Mouse (Mus musculus) stomach, postnatal 0 days (tissue): Measurements from ENCODE around the gene Bach2. TPM values are rescaled to one million over a fixed set of nuclear protein-coding genes. Genes with fewer than 3 reads are reported as not detected.

Experiments
- ATAC-seq: fragments of 200-750 bp; cut with Nextera tagmentation; 2 replicates; pipeline ENCODE4 v1.8.0; 2017; ENCODE audit not compliant: low FRiP score, low TSS enrichment
- DNase-seq: peaks from one replicate; pipeline ENCODE4 v3.0.0-alpha.2; 2016; ENCODE audit warnings: low spot score
- H3K27ac ChIP-seq: fragments of 300-500 bp; sonication (generic); replicated peaks from 2 replicates; pipeline ENCODE4 v1.5.1; 2014; ENCODE audit warnings: mild to moderate bottlenecking, control low read depth
- H3K27me3 ChIP-seq: fragments of 300-500 bp; sonication (generic); 2 replicates; pipeline ENCODE4 v1.6.1; 2014; ENCODE audit warnings: low read length; ENCODE audit not compliant: control insufficient read depth, insufficient read depth
- H3K36me3 ChIP-seq: fragments of 300-500 bp; sonication (generic); 2 replicates; pipeline ENCODE4 v1.6.1; 2014; ENCODE audit warnings: low read length, mixed read lengths; ENCODE audit not compliant: control insufficient read depth, insufficient read depth
- H3K4me1 ChIP-seq: fragments of 300-500 bp; sonication (generic); replicated peaks from 2 replicates; pipeline ENCODE4 v1.6.1; 2014; ENCODE audit warnings: antibody characterized with exemption; ENCODE audit not compliant: control insufficient read depth, insufficient read depth
- H3K4me2 ChIP-seq: fragments of 300-500 bp; sonication (generic); replicated peaks from 2 replicates; pipeline ENCODE4 v1.6.1; 2014; ENCODE audit warnings: low read depth, mild to moderate bottlenecking, control low read depth, moderate library complexity
- H3K4me3 ChIP-seq: fragments of 300-500 bp; sonication (generic); 2 replicates; pipeline ENCODE4 v1.5.1; 2014; ENCODE audit warnings: low read depth, low read length, control low read depth
- H3K9ac ChIP-seq: fragments of 300-500 bp; sonication (generic); 2 replicates; pipeline ENCODE4 v1.6.1; 2014; ENCODE audit warnings: mild to moderate bottlenecking, low read length, control low read depth, mixed read lengths
- H3K9me3 ChIP-seq: fragments of 300-500 bp; sonication (generic); 2 replicates; pipeline ENCODE4 v1.6.1; 2016; ENCODE audit warnings: low read length; ENCODE audit not compliant: control insufficient read depth
- CTCF ChIP-seq: IDR thresholded peaks from 2 replicates; pipeline ENCODE4 v1.5.1; 2016; ENCODE audit warnings: antibody characterized with exemption, low read depth, mild to moderate bottlenecking, moderate library complexity
- EP300 ChIP-seq: optimal IDR thresholded peaks from 2 replicates; pipeline ENCODE3; 2016; ENCODE audit warnings: antibody characterized with exemption
- WGBS: fragments of 180-500 bp; shearing (Covaris S2); extraction: QIAGEN DNeasy Blood & Tissue Kit; methylation state at CpG from one replicate; pipeline ENCODE4 v1.1.7; 2014; 5-methylcytosine and 5-hydroxymethylcytosine counted together
- polyA plus RNA-seq: library from polyadenylated mRNA; unstranded; fragments of >200 nt; fragmentation: Nextera tagmentation; extraction: Ambion mirVana; gene quantifications from 2 replicates; pipeline ENCODE4 v1.2.1, GENCODE M21; 2015

Gene Bach2
- polyA plus RNA-seq, 1 experiment from 2014 or later = 1.9 TPM

DNA sequence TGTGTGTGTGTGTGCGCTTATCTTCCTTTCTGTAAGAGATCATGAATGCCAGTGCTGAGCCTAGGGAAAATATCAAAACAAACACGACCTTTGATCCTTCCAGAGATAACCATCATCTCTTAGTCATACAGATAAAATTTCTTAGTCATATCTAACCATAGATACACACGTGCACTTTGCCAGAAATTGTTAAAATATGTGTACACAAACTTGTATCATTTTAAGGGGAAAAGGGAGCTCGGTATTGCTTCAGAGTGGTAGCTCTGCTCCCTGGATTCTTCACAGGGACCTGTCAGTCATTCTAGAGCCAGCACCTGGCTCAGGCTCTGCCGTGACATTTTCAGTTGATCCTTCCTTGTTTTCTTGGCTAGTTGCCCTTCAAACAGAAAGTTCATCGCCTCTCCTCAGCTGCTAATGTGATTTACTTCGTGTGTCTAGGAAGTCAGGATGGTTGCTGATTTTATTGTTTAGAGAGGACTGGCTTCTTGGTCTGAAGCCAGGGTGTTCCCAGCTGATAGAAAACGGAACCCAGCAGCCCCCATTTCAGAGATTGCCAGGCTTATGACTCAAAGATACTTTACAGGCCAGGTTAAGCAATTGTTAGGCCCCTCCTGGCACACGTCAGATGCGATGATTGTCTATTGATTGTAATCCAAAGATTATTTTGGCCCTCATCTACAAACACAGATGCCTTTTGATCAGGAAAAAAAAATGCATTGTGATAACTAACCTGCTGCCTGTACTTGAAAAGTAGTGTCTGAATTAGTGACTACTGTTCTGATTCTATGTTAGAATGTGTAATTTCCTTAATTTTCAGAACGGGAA, 49.6 kb downstream of the Bach2 start:
- peaks cover 2% of the 10 kb centered on the region; the same call in 1 of the 2 replicates for H3K4me1 ChIP-seq
- TF ChIP-seq EP300 (no peak), CTCF (no peak)
- no peak for DNase-seq
- no peak overlapping the region for H3K9ac ChIP-seq
- peak; percentile 53; the same call in 1 of the 2 replicates for ATAC-seq
- no peaks in the 10 kb centered on the region for H3K27me3 ChIP-seq
- H3K27ac ChIP-seq = no peak overlapping the region; the same call in 1 of the 2 replicates
- H3K4me3 ChIP-seq = no peak overlapping the region
- H3K4me2 ChIP-seq = no peak overlapping the region
- 16% methylated on average over 11 of the region's 11 CpGs for WGBS
- H3K36me3 ChIP-seq = no peaks in the 10 kb centered on the region
- no peaks in the 10 kb centered on the region for H3K9me3 ChIP-seq

DNA sequence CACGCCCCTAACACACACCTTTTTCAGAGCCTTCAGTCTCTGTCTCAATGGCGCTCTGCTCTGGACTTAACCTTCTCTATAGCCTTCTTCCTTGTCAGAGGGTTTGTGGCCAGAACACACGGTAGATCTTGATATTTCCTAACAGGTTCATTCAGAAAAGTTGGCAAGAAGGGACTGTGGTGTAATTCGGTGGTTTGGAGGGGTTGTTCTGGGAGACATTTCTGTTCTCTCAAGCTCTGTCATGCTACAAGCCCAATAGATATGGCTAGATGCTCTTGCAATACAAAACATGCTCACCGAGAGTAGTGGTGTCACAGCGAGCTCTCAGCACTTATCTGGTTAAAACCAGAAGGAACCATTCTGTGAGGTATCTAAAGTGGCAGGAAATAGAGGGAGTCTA, 51.2 kb downstream of the Bach2 start:
- Histone ChIP-seq H3K27me3 (no peaks in the 10 kb centered on the region), H3K9ac (no peak overlapping the region), H3K4me2 (no peak overlapping the region), H3K9me3 (no peaks in the 10 kb centered on the region), H3K27ac (no peak overlapping the region), H3K36me3 (no peaks in the 10 kb centered on the region), H3K4me1 (peaks cover 2% of the 10 kb centered on the region; the same call in 1 of the 2 replicates), H3K4me3 (no peak overlapping the region)
- ATAC-seq (no peak), DNase-seq (no peak)
- WGBS = 72% methylated on average over 6 of the region's 6 CpGs
- TF ChIP-seq CTCF = no peak

DNA sequence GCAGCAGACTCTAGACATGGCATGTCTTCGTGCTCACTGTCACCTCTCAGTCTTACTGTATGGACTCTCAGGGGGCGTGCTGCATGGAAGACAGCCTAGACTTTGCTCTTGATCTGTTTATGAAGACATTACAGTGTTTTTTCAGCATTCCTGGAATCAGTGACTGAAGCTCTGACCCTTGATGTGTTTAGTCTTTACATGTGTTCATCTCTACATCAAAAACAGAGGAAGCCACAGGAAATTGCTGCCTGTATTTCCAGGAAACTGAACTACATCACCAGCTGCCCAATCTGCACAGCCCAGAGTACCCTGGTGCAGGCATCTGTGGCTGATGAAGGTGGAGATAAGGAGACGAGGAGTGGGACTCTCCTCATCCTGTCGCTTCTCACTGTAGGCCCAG, 52.8 kb downstream of the Bach2 start:
- 85% methylated on average over 4 of the region's 4 CpGs for WGBS
- no peak for ATAC-seq
- no peak overlapping the region for H3K27ac ChIP-seq
- no peak overlapping the region for H3K9ac ChIP-seq
- no peaks in the 10 kb centered on the region for H3K36me3 ChIP-seq
- no peaks in the 10 kb centered on the region for H3K9me3 ChIP-seq
- no peak for DNase-seq
- H3K4me3 ChIP-seq = no peak overlapping the region
- H3K4me1 ChIP-seq = peaks cover 2% of the 10 kb centered on the region; the same call in 1 of the 2 replicates
- no peak overlapping the region for H3K4me2 ChIP-seq
- no peak for TF ChIP-seq CTCF
- no peak for TF ChIP-seq EP300
- no peaks in the 10 kb centered on the region for H3K27me3 ChIP-seq

DNA sequence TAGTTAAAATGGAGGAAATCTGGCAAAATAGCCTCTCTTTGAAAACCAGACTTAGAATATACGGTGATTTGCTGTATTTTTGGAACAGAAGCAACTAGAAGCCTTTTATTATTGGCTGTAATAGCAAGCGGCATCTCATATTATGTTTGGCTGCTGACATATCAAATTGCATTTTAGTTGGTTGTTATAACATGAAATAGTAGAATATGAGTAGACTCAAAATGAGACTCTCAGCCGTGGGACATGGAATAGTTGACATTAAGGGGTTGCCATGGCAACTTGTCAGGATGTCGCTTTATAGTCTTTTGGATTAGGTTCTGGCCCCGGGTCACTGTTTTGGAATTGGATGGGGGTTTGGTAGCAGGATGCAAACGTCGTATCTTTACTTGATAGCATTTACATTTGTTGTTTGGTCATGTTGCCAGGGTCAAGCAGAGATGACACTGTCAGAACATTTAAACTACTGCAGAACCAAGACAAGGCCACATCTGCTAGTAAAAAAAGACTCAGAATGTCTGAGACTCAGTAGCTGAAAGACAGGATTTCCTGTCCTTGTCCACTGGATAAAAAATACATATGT, 55.2 kb downstream of the Bach2 start:
- H3K4me2 ChIP-seq = no peak overlapping the region

DNA sequence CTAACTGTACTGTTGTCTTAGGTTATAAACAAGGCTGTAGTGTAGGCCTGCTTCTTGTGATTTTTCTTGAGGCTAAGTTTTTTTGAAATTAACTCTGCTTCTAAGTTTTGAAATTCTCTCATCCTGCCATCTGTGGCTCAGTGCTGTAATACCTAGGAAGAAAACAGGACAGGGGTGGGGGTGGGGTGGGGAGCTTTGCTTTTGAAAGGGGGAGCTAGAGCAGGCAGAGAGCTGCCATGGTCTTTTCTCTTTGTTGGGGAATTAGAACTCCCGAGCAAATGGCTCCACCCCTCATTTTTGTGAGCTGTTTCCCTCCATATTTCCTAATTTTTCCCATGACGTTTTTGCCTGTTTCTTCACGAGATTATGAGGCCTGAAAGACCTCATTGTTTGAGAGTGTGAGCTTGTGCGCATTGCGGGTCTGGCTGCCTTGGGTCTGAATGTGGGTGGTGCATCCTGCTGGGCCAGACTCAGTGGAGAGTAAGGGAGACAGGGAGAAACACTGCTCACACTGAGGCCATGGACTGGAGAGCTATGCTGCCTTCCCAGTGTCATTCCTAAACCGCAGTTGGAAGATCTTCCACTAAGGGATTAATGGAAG, 58.6 kb downstream of the Bach2 start:
- Histone ChIP-seq H3K4me2 (no peak overlapping the region), H3K27ac (no peak overlapping the region), H3K9me3 (no peaks in the 10 kb centered on the region), H3K9ac (no peak overlapping the region), H3K4me1 (no peaks in the 10 kb centered on the region), H3K36me3 (no peaks in the 10 kb centered on the region), H3K27me3 (no peaks in the 10 kb centered on the region), H3K4me3 (no peak overlapping the region)
- 28% methylated on average over 6 of the region's 6 CpGs for WGBS
- TF ChIP-seq CTCF (no peak), EP300 (no peak)
- DNase-seq (no peak), ATAC-seq (no peak; the same call in 1 of the 2 replicates)

More for the DNA sequence above, 55.2 kb downstream of the Bach2 start:
- ATAC-seq (no peak), DNase-seq (no peak)
- no peak for TF ChIP-seq EP300
- Histone ChIP-seq H3K27ac (no peak overlapping the region), H3K4me1 (0 out of 2 replicates have a peak, but pooled peaks cover 2% of the 10 kb centered on the region), H3K4me3 (no peak overlapping the region), H3K9ac (no peak overlapping the region), H3K9me3 (no peaks in the 10 kb centered on the region), H3K36me3 (no peaks in the 10 kb centered on the region), H3K27me3 (no peaks in the 10 kb centered on the region)
- WGBS = 59% methylated on average over 7 of the region's 7 CpGs

DNA sequence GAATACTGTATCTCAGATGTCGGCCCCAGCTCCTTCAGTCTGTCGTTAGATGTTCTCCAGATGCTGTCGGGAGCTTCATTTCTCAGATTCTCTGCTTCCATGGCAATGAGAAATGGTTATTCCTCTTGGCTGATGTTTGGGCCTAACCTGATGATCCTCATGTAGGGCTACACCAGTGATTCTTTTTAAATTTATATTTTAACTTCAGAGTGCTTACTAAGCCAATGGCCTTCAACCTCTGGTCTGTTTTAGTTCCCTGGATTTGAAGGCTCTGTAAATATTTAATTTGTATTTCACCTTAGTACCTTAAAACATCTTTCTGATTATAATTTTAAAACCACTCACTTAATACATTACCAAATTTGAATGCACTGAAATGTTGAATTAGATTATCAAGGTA, 60.6 kb downstream of the Bach2 start:
- peaks cover 1% of the 10 kb centered on the region for H3K4me1 ChIP-seq

More for the DNA sequence above, 60.6 kb downstream of the Bach2 start:
- H3K9ac ChIP-seq = no peak overlapping the region
- no peak for DNase-seq
- no peaks in the 10 kb centered on the region for H3K27me3 ChIP-seq
- H3K36me3 ChIP-seq = no peaks in the 10 kb centered on the region
- no peak overlapping the region for H3K27ac ChIP-seq
- ATAC-seq = no peak
- H3K4me2 ChIP-seq = no peak overlapping the region
- H3K9me3 ChIP-seq = no peaks in the 10 kb centered on the region
- no peak for TF ChIP-seq EP300
- TF ChIP-seq CTCF = no peak
- 61% methylated on average over 3 of the region's 3 CpGs for WGBS
- H3K4me3 ChIP-seq = no peak overlapping the region
